21 mouse cellular contexts compared by ENCODE assay signal in genomic region chr16:10626116-10626515, GRCm38 (mm10).
A peak's percentile ranks its signal among the peaks of the same experiment; 100 is the strongest.
DNase-seq lines count a peak whose midpoint lies in the region; TF ChIP-seq lines count a peak whose summit lies in the region.
"Had no signal": no experiment of that assay in that cellular context is flagged by ENCODE, and none has a peak within 500 bp of the region (broad histone marks: within the 10 kb centered on the region; RNA-seq: fewer than 3 reads in every experiment).

No protein-coding gene starts in this region.

- 9% methylated on average over 1 of the region's 1 CpGs for WGBS in cerebellum, adult 2 months

- no peak for TF ChIP-seq POLR2A in cerebellum, adult 2 months (IDR thresholded peaks at IDR 0.05; ENCODE audit: borderline replicate concordance, insufficient read depth, low read length)

- no peak for DNase-seq in layer of hippocampus, adult 2 months (ENCODE audit: low spot score in 2 of 2)
- DNase-seq in layer of hippocampus, adult 8-10 months (ENCODE audit: low spot score in 2 of 2) = no peak
- DNase-seq in cerebellum, adult 2 months = peak; percentile 55 to 67
- DNase-seq in cerebellum, postnatal 10 days = peak; percentile 26 to 35
- no peak for DNase-seq in heart, postnatal 14 days
- no peak for DNase-seq in ovary, postnatal 36 days (ENCODE audit: low spot score)
- no peak for DNase-seq in gastrocnemius, postnatal 4 days (ENCODE audit: low spot score in 2 of 2)
- DNase-seq: adrenal gland, postnatal 25 days; embryo, embryonic 11 days; gastrocnemius, adult 2 months; gastrocnemius, postnatal 25 days; heart, adult 18-20 months; kidney, adult 2 months had no signal

- H3K4me3 ChIP-seq in layer of hippocampus, adult 2 months = no peak overlapping the region
- no peak overlapping the region for H3K4me3 ChIP-seq in cerebellum, adult 2 months (replicated peaks; ENCODE audit: insufficient read depth, low read depth, low read length)
- H3K4me3 ChIP-seq: embryonic facial prominence, embryonic 15.5 days; erythroblast, embryonic 14.5 days; forebrain, embryonic 10.5 days; gastrocnemius, adult 2 months; heart, embryonic 10.5 days; heart, embryonic 15.5 days; hindbrain, embryonic 15.5 days had no signal

- H3K4me1 ChIP-seq in cerebellum, adult 2 months (ENCODE audit: control insufficient read depth, insufficient read depth, low read length) = peaks cover 24% of the 10 kb centered on the region
- H3K4me1 ChIP-seq: forebrain, embryonic 10.5 days; hindbrain, embryonic 15.5 days had no signal

- no peaks in the 10 kb centered on the region for H3K27me3 ChIP-seq in cerebellum, adult 2 months (ENCODE audit: control insufficient read depth, insufficient read depth, low read length)
- H3K27me3 ChIP-seq: CH12.LX; embryonic facial prominence, embryonic 15.5 days; heart, embryonic 15.5 days; hindbrain, embryonic 15.5 days; Patski had no signal

- intact Hi-C loops in heart, postnatal 14 days (cut with DNase I) = no loop called here

- peak overlapping the region; percentile 61; the same call in 1 of the 2 replicates for H3K27ac ChIP-seq in layer of hippocampus, adult 2 months
- no peak overlapping the region for H3K27ac ChIP-seq in cerebellum, adult 2 months (ENCODE audit: insufficient read depth, low read length)
- H3K27ac ChIP-seq: embryonic facial prominence, embryonic 15.5 days; forebrain, embryonic 10.5 days; gastrocnemius, adult 2 months; heart, embryonic 10.5 days; heart, embryonic 15.5 days; hindbrain, embryonic 15.5 days had no signal

- no peak for TF ChIP-seq CTCF in layer of hippocampus, adult 2 months (conservative IDR thresholded peaks at IDR 0.05)
- TF ChIP-seq CTCF in cerebellum, adult 2 months (IDR thresholded peaks at IDR 0.05; ENCODE audit: borderline replicate concordance, insufficient read depth, low read depth, low read length) = no peak

Comparison
In these comparisons a context has a peak if more than half of its experiments do, and no peak if none do; other contexts are left out.
1. DNase-seq: peak in cerebellum, adult 2 months (2 of 2) and cerebellum, postnatal 10 days (2 of 2); none in layer of hippocampus, adult 2 months (0 of 2), layer of hippocampus, adult 8-10 months (0 of 2), heart, postnatal 14 days (0 of 2), ovary, postnatal 36 days (single experiment) and gastrocnemius, postnatal 4 days (0 of 2).